Mouse (Mus musculus) ovary, postnatal 14 days (tissue): Measurements from ENCODE around the gene Tmem236.

Source experiments
- DNase-seq: peaks from one replicate; pipeline ENCODE4 v3.0.0; 2022; ENCODE audit warnings: low spot score

Gene Tmem236

GRCm38 (mm10) chr2:14251938-14252337 lies 77.6 kb downstream of the Tmem236 start:
- no peak for DNase-seq

GRCm38 (mm10) chr2:14258345-14258850 lies 84.1 kb downstream of the Tmem236 start:
- DNase-seq = no peak

GRCm38 (mm10) chr2:14262090-14262489 lies 87.8 kb downstream of the Tmem236 start:
- no peak for DNase-seq

GRCm38 (mm10) chr2:14269160-14269559 lies 94.8 kb downstream of the Tmem236 start:
- DNase-seq = no peak
